Mouse (Mus musculus): ENCODE results near the gene Sulf2. TPM values are rescaled to one million over a fixed set of nuclear protein-coding genes. Genes with fewer than 3 reads are reported as not detected.

Sulf2 gene
- polyA plus RNA-seq, 1 experiment: 18.6 TPM

- WGBS: 18% methylated on average over 10 of the region's 10 CpGs
- H3K4me3 ChIP-seq (ENCODE audit: insufficient read depth, low read depth, low read length): no peak overlapping the region
- H3K36me3 ChIP-seq (ENCODE audit: control insufficient read depth, insufficient read depth, low read length): peaks cover 11% of the 10 kb centered on the region; the same call in 1 of the 2 replicates
- no peaks in the 10 kb centered on the region for H3K27me3 ChIP-seq (replicated peaks; ENCODE audit: control insufficient read depth, insufficient read depth, low read length)
- H3K27ac ChIP-seq (ENCODE audit: insufficient read depth, low read depth, low read length): peak overlapping the region; percentile 61
- peaks cover 41% of the 10 kb centered on the region for H3K4me1 ChIP-seq (ENCODE audit: control insufficient read depth, insufficient read depth, low read length)
- peak; percentile 57 for DNase-seq
- TF ChIP-seq CTCF (conservative IDR thresholded peaks at IDR 0.05; ENCODE audit: insufficient read depth, insufficient read length, low read depth, low read length) (peak; percentile 76), POLR2A (IDR thresholded peaks at IDR 0.05; ENCODE audit: low read depth, low read length) (no peak)
Measured at GRCm38 (mm10) chr2:166045549-166046501, 109.6 kb downstream of the Sulf2 start.

DNA sequence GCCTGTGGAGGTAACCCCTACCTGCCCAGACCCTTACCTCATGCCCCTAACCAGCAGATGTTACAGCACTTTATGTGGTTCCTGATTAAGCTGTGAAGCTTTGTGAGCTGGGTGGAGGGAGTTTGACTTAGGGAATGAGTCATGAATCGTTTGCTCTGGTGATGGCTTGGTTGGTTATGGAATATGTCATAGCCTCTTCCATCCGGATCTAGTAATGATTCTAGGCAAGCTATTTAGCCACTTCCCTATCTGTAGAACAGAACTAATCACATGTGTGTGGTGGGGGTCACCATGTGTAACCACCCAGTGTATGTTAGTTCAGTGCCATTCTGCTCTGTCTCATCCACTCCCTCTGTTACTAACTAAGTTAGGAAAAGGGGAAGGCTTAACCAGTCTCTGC lies 110.5 kb downstream of the Sulf2 start:
- TF ChIP-seq CTCF (conservative IDR thresholded peaks at IDR 0.05; ENCODE audit: insufficient read depth, insufficient read length, low read depth, low read length): no peak
- TF ChIP-seq POLR2A (IDR thresholded peaks at IDR 0.05; ENCODE audit: low read depth, low read length): no peak
- Histone ChIP-seq H3K27me3 (replicated peaks; ENCODE audit: control insufficient read depth, insufficient read depth, low read length) (no peaks in the 10 kb centered on the region), H3K4me1 (ENCODE audit: control insufficient read depth, insufficient read depth, low read length) (peaks cover 42% of the 10 kb centered on the region), H3K27ac (ENCODE audit: insufficient read depth, low read depth, low read length) (peak overlapping the region; percentile 57), H3K4me3 (ENCODE audit: insufficient read depth, low read depth, low read length) (no peak overlapping the region), H3K36me3 (ENCODE audit: control insufficient read depth, insufficient read depth, low read length) (peaks cover 9% of the 10 kb centered on the region; the same call in 1 of the 2 replicates)
- DNase-seq: no peak
- WGBS: 34% methylated on average over 2 of the region's 2 CpGs

DNA sequence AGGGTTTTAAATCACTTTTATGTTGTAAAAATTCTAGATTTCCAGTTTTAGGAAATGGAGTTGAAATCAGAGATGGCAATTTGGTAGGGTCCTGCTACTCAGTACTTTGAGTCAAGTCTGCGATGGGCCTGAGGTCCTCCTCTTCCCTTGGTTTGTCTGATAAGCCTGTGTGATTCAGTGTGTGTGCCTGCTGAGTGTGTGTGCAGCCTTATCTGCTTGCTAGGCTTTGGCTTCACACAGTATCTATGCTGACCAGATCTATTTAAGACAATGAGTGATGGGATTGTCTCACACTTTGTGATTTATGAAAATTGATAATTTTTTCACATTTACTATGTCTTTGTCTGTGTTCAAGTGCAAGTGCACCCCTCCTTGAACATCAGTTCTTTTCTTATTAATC lies 112.9 kb downstream of the Sulf2 start:
- WGBS: 91% methylated on average over 1 of the region's 1 CpGs
- Histone ChIP-seq H3K27ac (ENCODE audit: insufficient read depth, low read depth, low read length) (no peak overlapping the region), H3K4me3 (ENCODE audit: insufficient read depth, low read depth, low read length) (no peak overlapping the region), H3K27me3 (replicated peaks; ENCODE audit: control insufficient read depth, insufficient read depth, low read length) (no peaks in the 10 kb centered on the region), H3K36me3 (ENCODE audit: control insufficient read depth, insufficient read depth, low read length) (no peaks in the 10 kb centered on the region), H3K4me1 (ENCODE audit: control insufficient read depth, insufficient read depth, low read length) (peaks cover 45% of the 10 kb centered on the region)
- no peak for DNase-seq
- TF ChIP-seq CTCF (conservative IDR thresholded peaks at IDR 0.05; ENCODE audit: insufficient read depth, insufficient read length, low read depth, low read length) (no peak), POLR2A (IDR thresholded peaks at IDR 0.05; ENCODE audit: low read depth, low read length) (no peak)

DNA sequence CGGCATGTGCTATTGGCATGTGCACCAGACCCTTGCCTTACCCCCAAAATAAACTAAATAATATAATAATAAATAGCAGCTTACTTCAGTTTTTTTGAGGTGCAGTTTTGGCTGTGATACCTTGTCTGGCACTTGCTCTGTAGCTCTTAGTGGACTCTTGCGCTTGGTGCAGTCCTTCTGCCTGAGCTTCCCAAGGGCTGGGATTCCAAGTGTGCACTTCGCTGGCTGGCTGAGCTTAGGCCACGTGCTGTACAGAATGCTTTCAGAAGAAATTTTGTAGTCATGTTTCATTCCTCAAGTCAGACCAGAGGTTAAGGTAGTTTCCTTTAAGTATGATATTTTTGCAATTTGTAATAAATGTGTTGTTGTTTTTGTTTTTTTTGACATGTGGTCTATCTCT lies 115.8 kb downstream of the Sulf2 start:
- 48% methylated on average over 4 of the region's 4 CpGs for WGBS
- Histone ChIP-seq H3K4me1 (ENCODE audit: control insufficient read depth, insufficient read depth, low read length) (peaks cover 33% of the 10 kb centered on the region), H3K36me3 (ENCODE audit: control insufficient read depth, insufficient read depth, low read length) (no peaks in the 10 kb centered on the region), H3K27me3 (replicated peaks; ENCODE audit: control insufficient read depth, insufficient read depth, low read length) (no peaks in the 10 kb centered on the region), H3K27ac (ENCODE audit: insufficient read depth, low read depth, low read length) (no peak overlapping the region), H3K4me3 (ENCODE audit: insufficient read depth, low read depth, low read length) (no peak overlapping the region)
- no peak for TF ChIP-seq CTCF (conservative IDR thresholded peaks at IDR 0.05; ENCODE audit: insufficient read depth, insufficient read length, low read depth, low read length)
- no peak for TF ChIP-seq POLR2A (IDR thresholded peaks at IDR 0.05; ENCODE audit: low read depth, low read length)
- peak; percentile 71 for DNase-seq

GRCm38 (mm10) chr2:166035725-166036124 lies 119.7 kb downstream of the Sulf2 start:
- no peaks in the 10 kb centered on the region for H3K27me3 ChIP-seq (replicated peaks; ENCODE audit: control insufficient read depth, insufficient read depth, low read length)
- 46% methylated on average over 3 of the region's 3 CpGs for WGBS
- TF ChIP-seq POLR2A (IDR thresholded peaks at IDR 0.05; ENCODE audit: low read depth, low read length) (no peak), CTCF (conservative IDR thresholded peaks at IDR 0.05; ENCODE audit: insufficient read depth, insufficient read length, low read depth, low read length) (peak; percentile 82)
- no peak overlapping the region for H3K4me3 ChIP-seq (ENCODE audit: insufficient read depth, low read depth, low read length)
- DNase-seq: peak; percentile 80
- no peak overlapping the region for H3K27ac ChIP-seq (ENCODE audit: insufficient read depth, low read depth, low read length)
- peaks cover 35% of the 10 kb centered on the region for H3K4me1 ChIP-seq (ENCODE audit: control insufficient read depth, insufficient read depth, low read length)
- no peaks in the 10 kb centered on the region for H3K36me3 ChIP-seq (ENCODE audit: control insufficient read depth, insufficient read depth, low read length)

- H3K36me3 ChIP-seq (ENCODE audit: control insufficient read depth, insufficient read depth, low read length): no peaks in the 10 kb centered on the region
- TF ChIP-seq CTCF (conservative IDR thresholded peaks at IDR 0.05; ENCODE audit: insufficient read depth, insufficient read length, low read depth, low read length): no peak
- TF ChIP-seq POLR2A (IDR thresholded peaks at IDR 0.05; ENCODE audit: low read depth, low read length): no peak
- H3K4me3 ChIP-seq (ENCODE audit: insufficient read depth, low read depth, low read length): no peak overlapping the region
- H3K27ac ChIP-seq (ENCODE audit: insufficient read depth, low read depth, low read length): peak overlapping the region; percentile 91
- H3K4me1 ChIP-seq (ENCODE audit: control insufficient read depth, insufficient read depth, low read length): peaks cover 39% of the 10 kb centered on the region
- DNase-seq: peak; percentile 80
- WGBS: 11% methylated on average over 3 of the region's 3 CpGs
- no peaks in the 10 kb centered on the region for H3K27me3 ChIP-seq (replicated peaks; ENCODE audit: control insufficient read depth, insufficient read depth, low read length)
Measured at GRCm38 (mm10) chr2:166034967-166035490, 120.4 kb downstream of the Sulf2 start.

- H3K4me3 ChIP-seq (ENCODE audit: insufficient read depth, low read depth, low read length): no peak overlapping the region
Measured at GRCm38 (mm10) chr2:166032628-166033027, 122.8 kb downstream of the Sulf2 start.

More at GRCm38 (mm10) chr2:166032628-166033027, 122.8 kb downstream of the Sulf2 start:
- DNase-seq: no peak
- H3K27ac ChIP-seq (ENCODE audit: insufficient read depth, low read depth, low read length): no peak overlapping the region
- WGBS: 85% methylated on average over 5 of the region's 5 CpGs
- no peaks in the 10 kb centered on the region for H3K36me3 ChIP-seq (ENCODE audit: control insufficient read depth, insufficient read depth, low read length)
- H3K27me3 ChIP-seq (replicated peaks; ENCODE audit: control insufficient read depth, insufficient read depth, low read length): no peaks in the 10 kb centered on the region
- H3K4me1 ChIP-seq (ENCODE audit: control insufficient read depth, insufficient read depth, low read length): peaks cover 43% of the 10 kb centered on the region
- TF ChIP-seq POLR2A (IDR thresholded peaks at IDR 0.05; ENCODE audit: low read depth, low read length) (no peak), CTCF (conservative IDR thresholded peaks at IDR 0.05; ENCODE audit: insufficient read depth, insufficient read length, low read depth, low read length) (no peak)
